ENCODE assay signal across 19 mouse cellular contexts in genomic region chr12:73417101-73417500, GRCm38 (mm10).
A peak's percentile ranks its signal among the peaks of the same experiment; 100 is the strongest.
DNase-seq lines count a peak whose midpoint lies in the region; ATAC-seq lines count a peak whose summit lies in the region.
"Had no signal": no experiment of that assay in that cellular context is flagged by ENCODE, and none has a peak within 500 bp of the region (broad histone marks: within the 10 kb centered on the region; RNA-seq: fewer than 3 reads in every experiment).

No protein-coding gene starts in this region.

- no peaks in the 10 kb centered on the region for H3K27me3 ChIP-seq in embryonic facial prominence, embryonic 11.5 days (ENCODE audit: control insufficient read depth, insufficient read depth, low read length)
- H3K27me3 ChIP-seq in embryonic facial prominence, embryonic 10.5 days (replicated peaks; ENCODE audit: low read depth, poor library complexity, severe bottlenecking): 0 out of 2 replicates have a peak, but pooled peaks cover 5% of the 10 kb centered on the region
- no peaks in the 10 kb centered on the region for H3K27me3 ChIP-seq in limb, embryonic 12.5 days
- no peaks in the 10 kb centered on the region for H3K27me3 ChIP-seq in limb, embryonic 10.5 days (ENCODE audit: low read depth, poor library complexity, severe bottlenecking)
- H3K27me3 ChIP-seq: embryonic facial prominence, embryonic 15.5 days had no signal

- peak; percentile 26 for DNase-seq in embryonic facial prominence, embryonic 11.5 days (ENCODE audit: low spot score)
- no peak for DNase-seq in embryonic facial prominence, embryonic 10.5 days (ENCODE audit: low spot score)
- DNase-seq in limb, embryonic 10.5 days (ENCODE audit: low spot score): no peak
- DNase-seq in thymus, postnatal 0 days (ENCODE audit: low spot score): peak; percentile 61
- DNase-seq in thymus, adult 18-20 months: no peak
- DNase-seq: cerebellum, adult 11 months; cerebellum, adult 18-20 months; cerebellum, adult 8-10 months; cerebellum, adult 9-11 months; cerebellum, postnatal 14 days; cerebellum, postnatal 36 days had no signal

- H3K4me1 ChIP-seq in embryonic facial prominence, embryonic 11.5 days (ENCODE audit: control insufficient read depth, insufficient read depth, low read length): peaks cover 7% of the 10 kb centered on the region
- peaks cover 40% of the 10 kb centered on the region for H3K4me1 ChIP-seq in embryonic facial prominence, embryonic 10.5 days
- H3K4me1 ChIP-seq in limb, embryonic 12.5 days (replicated peaks): peaks cover 39% of the 10 kb centered on the region
- peaks cover 37% of the 10 kb centered on the region for H3K4me1 ChIP-seq in limb, embryonic 10.5 days

- WGBS in embryonic facial prominence, embryonic 11.5 days: 64% methylated on average over 3 of the region's 3 CpGs
- 63% methylated on average over 3 of the region's 3 CpGs for WGBS in embryonic facial prominence, embryonic 10.5 days
- WGBS in limb, embryonic 12.5 days: 47% methylated on average over 3 of the region's 3 CpGs
- WGBS in limb, embryonic 10.5 days: 63% methylated on average over 3 of the region's 3 CpGs

- H3K9me3 ChIP-seq in embryonic facial prominence, embryonic 11.5 days (replicated peaks; ENCODE audit: control insufficient read depth, low read length): no peaks in the 10 kb centered on the region
- H3K9me3 ChIP-seq in embryonic facial prominence, embryonic 10.5 days: no peaks in the 10 kb centered on the region
- no peaks in the 10 kb centered on the region for H3K9me3 ChIP-seq in limb, embryonic 12.5 days
- H3K9me3 ChIP-seq in limb, embryonic 10.5 days (replicated peaks): no peaks in the 10 kb centered on the region
- H3K9me3 ChIP-seq: embryonic facial prominence, embryonic 13.5 days; embryonic facial prominence, embryonic 15.5 days; forebrain, embryonic 10.5 days; forebrain, embryonic 12.5 days had no signal

- no peak overlapping the region for H3K4me3 ChIP-seq in embryonic facial prominence, embryonic 11.5 days (ENCODE audit: low read depth, low read length)
- no peak overlapping the region for H3K4me3 ChIP-seq in embryonic facial prominence, embryonic 10.5 days
- H3K4me3 ChIP-seq in limb, embryonic 12.5 days (replicated peaks): no peak overlapping the region
- no peak overlapping the region for H3K4me3 ChIP-seq in limb, embryonic 10.5 days
- H3K4me3 ChIP-seq: embryonic facial prominence, embryonic 13.5 days; embryonic facial prominence, embryonic 15.5 days; erythroblast, embryonic 14.5 days; forebrain, embryonic 10.5 days; forebrain, embryonic 12.5 days had no signal

- no peak overlapping the region for H3K4me2 ChIP-seq in embryonic facial prominence, embryonic 11.5 days (ENCODE audit: low read depth, low read length)
- H3K4me2 ChIP-seq in limb, embryonic 12.5 days: no peak overlapping the region
- H3K4me2 ChIP-seq: embryonic facial prominence, embryonic 13.5 days; embryonic facial prominence, embryonic 15.5 days; forebrain, embryonic 12.5 days had no signal

- no peaks in the 10 kb centered on the region for H3K36me3 ChIP-seq in embryonic facial prominence, embryonic 11.5 days (replicated peaks; ENCODE audit: control insufficient read depth, insufficient read depth, low read depth, low read length)
- no peaks in the 10 kb centered on the region for H3K36me3 ChIP-seq in embryonic facial prominence, embryonic 10.5 days (replicated peaks)
- no peaks in the 10 kb centered on the region for H3K36me3 ChIP-seq in limb, embryonic 12.5 days
- H3K36me3 ChIP-seq in limb, embryonic 10.5 days: no peaks in the 10 kb centered on the region
- H3K36me3 ChIP-seq: embryonic facial prominence, embryonic 13.5 days; embryonic facial prominence, embryonic 15.5 days; forebrain, embryonic 10.5 days; forebrain, embryonic 12.5 days had no signal

- no peak overlapping the region for H3K9ac ChIP-seq in embryonic facial prominence, embryonic 11.5 days (replicated peaks; ENCODE audit: low read length)
- no peak overlapping the region for H3K9ac ChIP-seq in limb, embryonic 12.5 days (replicated peaks)
- H3K9ac ChIP-seq: embryonic facial prominence, embryonic 13.5 days; embryonic facial prominence, embryonic 15.5 days; forebrain, embryonic 12.5 days had no signal

- ATAC-seq in embryonic facial prominence, embryonic 11.5 days (replicated peaks; ENCODE audit: insufficient number of reproducible peaks, low FRiP score, low TSS enrichment, low read depth): no peak; the same call in 1 of the 2 replicates
- no peak for ATAC-seq in limb, embryonic 12.5 days (ENCODE audit: insufficient number of reproducible peaks, insufficient read depth, low FRiP score, low TSS enrichment, low read depth)
- ATAC-seq: forebrain, embryonic 14.5 days; forebrain, embryonic 16.5 days had no signal

- H3K27ac ChIP-seq in embryonic facial prominence, embryonic 11.5 days (replicated peaks; ENCODE audit: low read depth, low read length): no peak overlapping the region
- H3K27ac ChIP-seq in embryonic facial prominence, embryonic 10.5 days (replicated peaks): no peak overlapping the region
- H3K27ac ChIP-seq in limb, embryonic 12.5 days: peak overlapping the region; percentile 76; the same call in 1 of the 2 replicates
- no peak overlapping the region for H3K27ac ChIP-seq in limb, embryonic 10.5 days
- H3K27ac ChIP-seq: embryonic facial prominence, embryonic 15.5 days; forebrain, embryonic 12.5 days had no signal

Comparison
In these comparisons a context has a peak if more than half of its experiments do, and no peak if none do; other contexts are left out.
1. DNase-seq: peak in embryonic facial prominence, embryonic 11.5 days (single experiment) and thymus, postnatal 0 days (single experiment); none in embryonic facial prominence, embryonic 10.5 days (single experiment), limb, embryonic 10.5 days (single experiment) and thymus, adult 18-20 months (0 of 2).